In genomic region chr10:110600352-110600853, GRCm38 (mm10) we compare ENCODE assay signal across 8 mouse cellular contexts.
DNase-seq lines count a peak whose midpoint lies in the region; ATAC-seq lines count a peak whose summit lies in the region.

No protein-coding gene starts in this region.

- H3K4me2 ChIP-seq in embryonic facial prominence, embryonic 14.5 days (ENCODE audit: low read depth, low read length) = no peak overlapping the region
- H3K4me2 ChIP-seq in forebrain, embryonic 16.5 days (ENCODE audit: low read length) = peak overlapping the region; percentile 7; the same call in 1 of the 2 replicates

- no peaks in the 10 kb centered on the region for H3K9me3 ChIP-seq in embryonic facial prominence, embryonic 14.5 days (ENCODE audit: control insufficient read depth, low read length)
- no peaks in the 10 kb centered on the region for H3K9me3 ChIP-seq in embryonic facial prominence, embryonic 10.5 days
- no peaks in the 10 kb centered on the region for H3K9me3 ChIP-seq in forebrain, embryonic 16.5 days (ENCODE audit: control insufficient read depth, low read length)

- no peaks in the 10 kb centered on the region for H3K27me3 ChIP-seq in embryonic facial prominence, embryonic 14.5 days (replicated peaks; ENCODE audit: control insufficient read depth, insufficient read depth, low read length)
- no peaks in the 10 kb centered on the region for H3K27me3 ChIP-seq in embryonic facial prominence, embryonic 10.5 days (replicated peaks; ENCODE audit: low read depth, poor library complexity, severe bottlenecking)
- no peaks in the 10 kb centered on the region for H3K27me3 ChIP-seq in forebrain, embryonic 16.5 days (replicated peaks; ENCODE audit: control insufficient read depth, insufficient read depth, low read length)

- no peak for ATAC-seq in embryonic facial prominence, embryonic 14.5 days (ENCODE audit: low read depth)
- ATAC-seq in forebrain, embryonic 16.5 days = peak; percentile 52; the same call in 1 of the 2 replicates

- no peak overlapping the region for H3K4me3 ChIP-seq in embryonic facial prominence, embryonic 14.5 days (ENCODE audit: low read depth, low read length)
- no peak overlapping the region for H3K4me3 ChIP-seq in embryonic facial prominence, embryonic 10.5 days
- no peak overlapping the region for H3K4me3 ChIP-seq in forebrain, embryonic 16.5 days (replicated peaks; ENCODE audit: low read length)

- intact Hi-C loops in heart, postnatal 36 days (cut with DNase I) = no loop called here

- H3K27ac ChIP-seq in embryonic facial prominence, embryonic 14.5 days (replicated peaks; ENCODE audit: low read depth, low read length) = no peak overlapping the region
- no peak overlapping the region for H3K27ac ChIP-seq in embryonic facial prominence, embryonic 10.5 days (replicated peaks)
- no peak overlapping the region for H3K27ac ChIP-seq in forebrain, embryonic 16.5 days (ENCODE audit: low read length)

- H3K4me1 ChIP-seq in embryonic facial prominence, embryonic 14.5 days (ENCODE audit: control insufficient read depth, insufficient read depth, low read length) = no peaks in the 10 kb centered on the region
- H3K4me1 ChIP-seq in embryonic facial prominence, embryonic 10.5 days = no peaks in the 10 kb centered on the region
- H3K4me1 ChIP-seq in forebrain, embryonic 16.5 days (replicated peaks; ENCODE audit: control insufficient read depth, insufficient read depth, low read length) = no peaks in the 10 kb centered on the region

- no peak overlapping the region for H3K9ac ChIP-seq in embryonic facial prominence, embryonic 14.5 days (ENCODE audit: low read depth, low read length)
- no peak overlapping the region for H3K9ac ChIP-seq in forebrain, embryonic 16.5 days (replicated peaks; ENCODE audit: low read depth, low read length)

- no peaks in the 10 kb centered on the region for H3K36me3 ChIP-seq in embryonic facial prominence, embryonic 14.5 days (ENCODE audit: control insufficient read depth, insufficient read depth, low read length)
- H3K36me3 ChIP-seq in embryonic facial prominence, embryonic 10.5 days (replicated peaks) = no peaks in the 10 kb centered on the region
- H3K36me3 ChIP-seq in forebrain, embryonic 16.5 days (ENCODE audit: control insufficient read depth, insufficient read depth) = no peaks in the 10 kb centered on the region

- WGBS in embryonic facial prominence, embryonic 14.5 days = 79% methylated on average over 11 of the region's 11 CpGs
- WGBS in embryonic facial prominence, embryonic 10.5 days = 81% methylated on average over 11 of the region's 11 CpGs
- 42% methylated on average over 11 of the region's 11 CpGs for whole genome bisulfite sequencing in forebrain, embryonic 16.5 days

- peak; percentile 23 for DNase-seq in embryonic facial prominence, embryonic 14.5 days (ENCODE audit: low spot score)
- DNase-seq in embryonic facial prominence, embryonic 10.5 days (ENCODE audit: low spot score) = no peak
- DNase-seq in heart, postnatal 36 days = peak; percentile 9 to 16
- DNase-seq in layer of hippocampus, postnatal 14 days (ENCODE audit: low spot score in 2 of 2) = peak; percentile 6 to 39
- peak; percentile 81 for DNase-seq in telencephalon, adult 2 months (ENCODE audit: low read depth, low spot score)
- no peak for DNase-seq in thymus, postnatal 0 days (ENCODE audit: low spot score)
- DNase-seq in adrenal gland, postnatal 25 days = no peak

Comparison
In these comparisons a context has a peak if more than half of its experiments do, and no peak if none do; other contexts are left out.
1. DNase-seq: peak in embryonic facial prominence, embryonic 14.5 days (single experiment), heart, postnatal 36 days (2 of 2), layer of hippocampus, postnatal 14 days (2 of 2) and telencephalon, adult 2 months (single experiment); none in embryonic facial prominence, embryonic 10.5 days (single experiment), thymus, postnatal 0 days (single experiment) and adrenal gland, postnatal 25 days (single experiment).